Mouse (Mus musculus) adrenal gland, adult 8-10 months (tissue): Measurements from ENCODE around the gene Yod1. TPM values are rescaled to one million over a fixed set of nuclear protein-coding genes. Genes with fewer than 3 reads are reported as not detected.

Source experiments
- DNase-seq: peaks from one replicate; pipeline ENCODE4 v3.0.0; 2022
- total RNA-seq, 4 experiments: library from RNA; stranded (reverse); gene quantifications; 2 replicates each; pipeline ENCODE4 v1.2.4; 2022

Gene Yod1
- total RNA-seq, 4 experiments from 2014 or later = 7.8 to 16.6 (median 11.6) TPM

DNA sequence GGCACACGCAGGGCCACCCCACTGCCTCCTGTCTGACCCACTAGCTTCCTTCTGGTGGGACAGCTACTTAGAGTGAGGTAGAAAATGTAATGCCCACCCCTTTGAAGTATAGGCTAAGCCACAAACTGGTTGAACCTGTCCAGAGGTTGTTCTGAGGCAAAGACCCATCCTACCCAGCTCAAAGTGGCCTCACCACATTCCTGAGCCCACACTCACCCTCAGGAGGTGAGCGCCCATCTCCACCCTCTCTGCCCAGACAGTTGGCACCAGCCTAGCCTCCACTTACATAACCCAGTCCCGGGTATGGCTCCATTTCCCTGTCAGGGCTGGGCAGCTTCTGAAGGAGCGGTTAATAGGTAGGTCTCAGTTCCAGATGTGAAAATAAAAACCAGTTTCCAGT lies 53.4 kb downstream of the Yod1 start:
- no peak for DNase-seq

DNA sequence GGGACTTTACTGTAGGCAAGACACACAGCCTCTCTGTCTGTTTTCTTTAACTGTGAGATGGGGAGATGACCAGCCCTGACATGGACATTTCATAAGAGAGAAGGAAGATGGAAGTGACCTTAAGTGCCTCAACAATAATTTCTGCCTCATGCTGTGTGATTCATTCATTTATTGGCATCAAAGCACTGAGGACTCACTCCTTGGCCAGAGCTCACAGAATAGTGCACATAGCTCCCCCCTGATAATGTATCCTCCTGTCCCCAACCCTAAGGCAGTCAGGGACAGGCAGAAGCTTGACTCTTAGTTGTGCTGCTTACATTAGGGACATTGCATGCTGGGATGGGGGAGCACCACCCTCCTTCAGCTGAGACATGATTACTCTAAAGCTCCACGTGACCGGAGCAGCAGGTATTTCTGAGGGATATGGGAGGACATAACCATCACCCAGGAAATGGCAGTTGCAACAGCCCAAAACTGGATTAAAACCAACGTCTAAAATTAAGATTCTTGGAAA lies 53.9 kb downstream of the Yod1 start:
- DNase-seq = peak; percentile 47

Other genes with a start within 250 kb of the Yod1 start
- not detected for gene Zp3r, start 87.7 kb upstream of the Yod1 start, total RNA-seq
- under 1 TPM in 1 of 4 experiments, not detected in 3; 0.32 TPM for gene C4bp, start 55.7 kb upstream of the Yod1 start, total RNA-seq
- gene Gm29427, start 1.5 kb upstream of the Yod1 start, total RNA-seq = under 1 TPM in 2 of 4 experiments, not detected in 2; 0.31 to 0.35 TPM
- gene Pfkfb2, start 11.9 kb downstream of the Yod1 start, total RNA-seq = 100 to 1,000 TPM in 1 of 4 experiments, 10 to 100 TPM in 3; 29.4 to 107 (median 61.6) TPM
- 10 to 100 TPM in 2 of 4 experiments, 1 to 10 TPM in 2; 3.7 to 16.2 (median 8.1) TPM for gene AA986860, start 14.6 kb downstream of the Yod1 start, total RNA-seq
- under 1 TPM in 1 of 4 experiments, not detected in 3; 0.22 TPM for gene Fcamr, start 83.6 kb downstream of the Yod1 start, total RNA-seq
- gene Pigr, start 109.4 kb downstream of the Yod1 start, total RNA-seq = under 1 TPM; 0.09 to 0.51 (median 0.35) TPM
- gene Fcmr, start 148.3 kb downstream of the Yod1 start, total RNA-seq = 1 to 10 TPM in 1 of 4 experiments, under 1 TPM in 3; 0.70 to 1.0 (median 0.77) TPM
- not detected for gene Il24, start 170.1 kb downstream of the Yod1 start, total RNA-seq
- gene Il20, start 194.1 kb downstream of the Yod1 start, total RNA-seq = not detected
- not detected for gene Il19, start 222.8 kb downstream of the Yod1 start, total RNA-seq